Mouse (Mus musculus): Measurements from ENCODE around the gene Kpna7.
"Not testable (repeated sequence)": the region's sequence is repeated elsewhere in the genome, so short reads cannot be mapped to it uniquely, and the experiment has no call there.

Gene Kpna7

DNA sequence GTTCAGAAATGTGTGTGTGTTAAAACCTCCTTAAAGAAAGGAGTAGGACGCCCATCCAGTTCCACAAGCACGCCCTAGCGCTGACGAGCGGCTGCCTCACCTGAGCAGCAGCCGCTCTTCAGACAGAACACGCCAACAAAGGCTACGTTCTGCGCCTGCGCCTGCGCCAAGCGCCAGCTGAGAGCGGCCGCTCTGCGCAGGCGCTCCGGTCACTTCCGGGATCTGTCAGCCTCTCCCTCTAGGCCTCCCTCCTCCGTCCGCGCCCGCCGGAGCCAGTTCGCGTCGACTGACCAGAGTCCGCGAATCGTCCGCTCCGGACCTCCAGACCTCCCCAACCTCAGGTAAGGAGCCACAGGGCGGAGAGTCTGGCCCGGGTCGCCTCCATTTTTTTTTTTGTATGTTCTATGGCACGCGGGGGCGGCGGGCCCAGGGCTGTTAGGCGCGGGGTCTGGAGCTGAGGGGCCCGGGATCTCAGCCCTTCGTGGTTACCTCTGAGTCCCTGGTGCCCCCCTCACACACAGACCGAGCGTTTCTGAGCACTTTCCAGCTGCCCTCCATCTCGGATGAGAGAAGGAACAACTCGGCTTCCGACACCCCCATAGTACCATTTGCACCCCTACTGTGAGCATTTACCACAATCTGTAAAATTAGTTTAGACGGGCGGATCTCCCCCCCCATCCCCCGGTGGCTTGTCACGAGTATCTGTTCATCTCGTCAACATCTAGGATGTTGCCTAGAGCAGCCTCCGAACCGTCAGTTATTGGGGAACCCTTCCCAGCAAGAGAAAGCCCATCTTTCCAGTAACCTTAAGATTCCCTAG, at the start of gene Kpna7, which contains the start of gene Arpc1a:
Gene Kpna7, minus strand, starts transcription at position 399 of the 820 bp plus-strand sequence.
Gene Arpc1a, plus strand, starts transcription at position 199 of the 820 bp plus-strand sequence.
- in situ Hi-C loops (cut with MboI, MseI): no loop called here

DNA sequence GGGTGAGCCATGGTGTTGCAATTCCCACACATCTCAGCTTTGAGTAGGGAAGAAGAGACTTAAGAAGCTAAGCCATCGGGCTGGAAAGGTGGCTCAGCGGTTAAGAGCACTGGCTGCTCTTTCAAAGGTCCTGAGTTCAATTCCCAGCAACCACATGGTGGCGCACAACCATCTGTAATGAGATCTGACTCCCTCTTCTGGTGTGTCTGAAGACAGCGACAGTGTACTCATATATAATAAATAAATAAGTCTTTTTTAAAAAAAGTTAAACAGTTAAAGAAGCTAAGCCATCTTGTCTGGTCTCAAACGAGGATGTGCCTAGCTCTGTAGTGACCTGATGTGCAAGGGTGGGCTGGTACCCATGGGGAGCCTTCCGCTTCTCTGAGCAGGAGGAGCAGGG, 49.4 kb upstream of the Kpna7 start:
- in situ Hi-C loops (cut with MboI, MseI): not testable (repeated sequence)

DNA sequence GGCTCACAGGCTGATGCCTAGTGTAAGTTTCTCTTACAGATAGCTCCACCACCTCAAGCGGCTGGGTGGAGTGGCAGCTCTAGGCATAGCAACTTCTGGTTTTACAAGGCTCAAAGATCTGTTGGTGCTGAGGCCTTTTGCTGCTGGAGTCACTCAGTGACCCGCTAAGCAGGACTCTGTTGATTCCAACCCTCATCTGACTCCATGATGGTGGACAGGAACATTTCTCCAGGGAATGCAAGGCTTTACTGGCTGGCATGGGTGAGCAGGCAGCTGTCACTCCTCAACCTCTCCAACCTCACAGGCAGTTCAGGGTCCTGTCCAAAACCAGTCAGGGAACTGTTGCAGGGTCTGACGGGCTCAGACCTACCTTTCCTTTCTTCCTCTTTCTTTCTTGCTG, 47.2 kb upstream of the Kpna7 start:
- in situ Hi-C loops (cut with MboI, MseI): no loop called here

DNA sequence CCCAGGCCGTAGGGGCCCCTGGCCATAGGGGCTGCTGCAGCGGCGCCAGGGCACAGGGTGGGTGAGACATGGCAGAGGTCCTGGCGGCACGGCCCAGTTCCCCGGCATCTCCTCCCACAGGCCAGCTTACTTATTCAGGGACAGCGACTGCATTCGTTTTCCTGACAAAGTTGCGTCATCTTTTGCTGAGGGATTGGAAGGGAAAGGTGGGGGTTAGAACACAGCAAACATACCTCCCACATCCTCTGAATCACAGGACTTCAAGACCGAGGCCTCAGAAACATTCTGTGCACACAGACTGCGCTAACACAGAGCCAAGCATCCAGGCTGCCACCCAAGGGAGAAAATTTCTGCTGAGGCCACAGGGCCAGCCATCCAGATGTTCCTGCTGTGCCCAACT, 46.4 kb upstream of the Kpna7 start:
- in situ Hi-C loops (cut with MboI, MseI): no loop called here

DNA sequence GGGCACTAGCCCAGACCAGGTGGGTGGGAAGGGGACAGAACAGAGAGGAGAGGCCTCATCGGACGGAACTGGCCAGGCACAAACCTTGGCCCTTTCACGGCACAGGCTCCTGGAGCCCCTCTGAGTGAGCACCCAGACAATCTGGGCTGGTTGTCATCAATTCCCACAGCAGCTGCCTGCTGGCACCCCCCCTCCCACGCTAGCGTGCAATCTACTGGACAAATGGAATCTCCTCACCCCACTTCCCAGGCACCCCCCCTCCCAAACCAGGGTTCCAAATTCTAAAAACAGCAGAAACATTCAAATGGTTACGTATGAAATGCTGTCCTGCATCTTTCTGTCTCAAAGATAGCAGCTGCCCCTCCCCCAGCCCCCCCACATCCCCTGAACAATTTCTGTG, 45.9 kb upstream of the Kpna7 start:
- in situ Hi-C loops (cut with MboI, MseI): not testable (repeated sequence)

DNA sequence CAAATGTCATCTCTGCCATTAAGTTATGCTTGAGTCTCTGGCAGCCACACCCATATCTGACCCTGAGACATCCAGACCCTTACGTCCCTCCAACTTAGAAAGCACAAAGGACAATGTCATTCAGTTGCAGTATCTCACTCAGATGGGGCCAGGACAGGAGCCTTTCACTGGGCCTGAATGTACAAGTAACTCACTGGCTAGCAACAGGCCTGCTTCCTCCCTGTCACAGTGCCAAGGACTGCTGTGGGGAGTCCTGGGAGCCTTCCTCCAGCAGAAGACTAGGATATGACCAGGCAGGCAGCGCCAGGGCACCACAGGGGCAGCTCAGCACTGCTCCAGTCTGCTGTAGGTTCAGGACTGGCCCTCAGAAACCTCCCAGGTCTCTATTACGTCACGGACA, 45.3 kb upstream of the Kpna7 start:
- in situ Hi-C loops (cut with MboI, MseI): no loop called here

DNA sequence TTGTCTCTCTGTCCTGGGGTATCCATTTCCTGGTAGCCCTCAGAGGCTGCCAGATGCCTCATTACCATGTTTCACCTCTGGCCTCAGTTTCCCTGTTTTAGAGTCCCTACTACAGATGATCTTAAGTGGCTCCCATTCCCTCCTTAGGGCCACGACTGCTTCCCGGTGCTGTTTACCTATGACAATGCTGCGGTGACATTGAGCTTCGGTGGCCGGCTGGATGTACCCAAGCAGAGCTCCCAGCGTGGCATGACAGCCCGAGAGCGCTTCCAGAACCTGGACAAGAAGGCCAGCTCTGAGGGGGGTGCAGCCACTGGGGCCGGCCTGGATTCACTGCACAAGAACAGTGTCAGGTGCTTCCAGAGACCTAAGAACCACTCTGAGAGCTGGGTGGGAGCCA, 42.8 kb upstream of the Kpna7 start:
- in situ Hi-C loops (cut with MboI, MseI): no loop called here

DNA sequence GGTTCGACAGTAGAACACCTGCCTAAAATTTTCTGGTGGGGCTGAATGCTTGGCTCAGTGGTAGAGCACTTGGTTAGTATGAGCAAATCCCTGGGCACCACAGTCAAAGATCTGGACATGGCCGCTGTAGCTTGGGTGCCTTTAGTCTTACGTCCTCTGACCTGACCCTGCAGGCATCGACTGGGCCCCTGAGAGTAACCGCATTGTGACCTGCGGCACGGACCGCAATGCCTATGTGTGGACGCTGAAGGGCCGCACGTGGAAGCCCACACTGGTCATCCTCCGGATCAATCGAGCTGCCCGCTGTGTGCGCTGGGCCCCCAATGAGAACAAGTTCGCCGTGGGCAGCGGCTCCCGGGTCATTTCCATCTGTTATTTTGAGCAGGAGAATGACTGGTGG, 39.6 kb upstream of the Kpna7 start:
- in situ Hi-C loops (cut with MboI, MseI): no loop called here

DNA sequence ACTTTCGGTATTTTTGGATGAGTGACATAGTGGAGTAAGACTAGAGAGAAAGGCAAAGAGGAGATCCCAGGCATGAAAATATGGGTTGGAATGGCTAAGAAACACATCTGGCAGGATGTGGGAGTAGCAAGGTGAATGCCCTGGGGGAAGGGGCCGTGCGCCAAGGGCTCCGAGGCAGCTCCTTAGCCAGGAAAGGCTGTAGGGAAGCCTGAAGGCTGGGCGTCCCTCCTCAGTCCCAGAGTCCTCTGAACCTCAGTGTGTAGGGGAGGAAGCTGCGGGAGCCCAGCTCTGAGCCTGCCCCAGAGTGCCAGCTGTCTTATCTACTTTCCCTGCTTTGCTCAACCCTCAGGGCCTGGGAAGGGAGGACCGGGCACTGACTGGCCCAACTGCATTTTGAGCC, 37.1 kb upstream of the Kpna7 start:
- in situ Hi-C loops (cut with MboI, MseI): no loop called here

DNA sequence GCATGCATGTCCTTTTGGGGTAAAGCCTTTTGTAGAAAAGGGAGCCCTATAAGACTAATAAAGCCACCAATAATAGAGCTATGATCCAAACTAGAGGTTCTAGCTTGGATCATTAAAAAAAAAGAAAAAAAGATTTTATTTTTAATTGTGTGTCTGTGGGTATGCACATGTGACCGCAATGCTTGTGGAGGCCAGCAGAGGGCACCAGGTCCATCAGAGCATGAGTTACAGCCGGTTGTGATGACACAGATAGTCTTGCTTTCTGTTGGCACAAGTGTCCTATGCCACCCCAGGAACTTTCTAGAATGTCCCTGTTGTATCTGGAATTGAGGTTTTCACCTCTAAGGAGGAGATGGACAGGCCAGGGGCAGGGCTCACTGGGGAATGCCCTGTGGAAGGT, 35.6 kb upstream of the Kpna7 start:
- in situ Hi-C loops (cut with MboI, MseI): no loop called here

DNA sequence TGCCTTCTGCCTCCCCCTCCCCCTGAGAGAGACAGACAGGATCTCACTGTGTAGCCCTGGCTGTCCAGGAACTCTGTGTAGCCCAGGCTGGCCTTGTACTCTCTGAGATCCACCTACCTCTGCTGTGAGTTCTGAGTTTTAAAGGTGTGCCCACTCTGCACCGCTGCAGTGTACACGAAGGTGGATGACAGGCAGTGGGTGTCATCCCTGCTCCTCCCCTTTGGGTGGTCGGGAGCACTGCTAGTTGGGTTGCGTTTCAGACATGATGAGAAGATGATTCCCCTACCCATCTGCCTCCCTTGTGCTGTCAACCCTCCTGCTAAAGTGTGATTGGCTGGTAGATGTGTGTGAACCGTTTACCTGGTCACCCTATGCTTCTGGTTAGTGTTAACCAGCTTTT, 34.6 kb upstream of the Kpna7 start:
- in situ Hi-C loops (cut with MboI, MseI): no loop called here

DNA sequence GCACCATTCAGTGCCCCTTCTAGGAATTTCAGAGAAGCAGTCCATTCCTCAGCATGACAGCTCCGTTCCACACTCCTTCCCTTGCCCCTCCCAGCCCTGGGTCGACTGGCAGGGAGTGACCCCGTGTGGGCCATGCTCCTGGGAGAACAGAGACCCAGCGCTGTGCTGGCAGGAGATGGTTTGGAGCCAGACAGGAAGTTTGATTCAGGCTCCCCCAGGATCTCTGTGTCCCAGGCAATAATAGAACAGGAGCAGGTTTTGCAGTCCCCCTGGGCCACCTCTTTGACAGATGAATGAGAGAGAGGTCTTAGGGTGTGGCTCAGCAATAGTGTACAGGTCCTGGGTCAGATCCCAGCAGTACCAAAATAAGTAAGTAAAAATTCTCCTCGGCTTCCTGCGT, 34.2 kb upstream of the Kpna7 start:
- in situ Hi-C loops (cut with MboI, MseI): no loop called here

DNA sequence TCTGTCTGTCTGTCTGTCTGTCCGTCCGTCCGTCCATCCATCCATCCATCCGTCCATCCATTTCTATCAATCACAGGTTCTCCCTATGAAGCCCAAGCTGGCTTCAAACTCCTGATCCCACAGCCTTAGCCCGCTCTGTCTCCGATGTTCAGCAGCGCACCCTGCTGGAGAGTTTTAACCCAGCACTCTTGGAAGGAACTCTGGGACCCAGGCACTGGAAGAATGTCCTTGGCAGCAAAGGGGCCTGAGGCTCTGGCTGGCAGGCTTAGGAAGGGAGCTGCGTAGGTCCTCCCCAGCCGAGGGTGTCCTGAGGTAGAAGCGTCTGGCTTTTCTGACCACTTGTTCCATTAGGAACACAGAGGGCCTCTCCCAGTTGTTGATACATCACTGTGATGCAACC, 33.1 kb upstream of the Kpna7 start:
- in situ Hi-C loops (cut with MboI, MseI): no loop called here

DNA sequence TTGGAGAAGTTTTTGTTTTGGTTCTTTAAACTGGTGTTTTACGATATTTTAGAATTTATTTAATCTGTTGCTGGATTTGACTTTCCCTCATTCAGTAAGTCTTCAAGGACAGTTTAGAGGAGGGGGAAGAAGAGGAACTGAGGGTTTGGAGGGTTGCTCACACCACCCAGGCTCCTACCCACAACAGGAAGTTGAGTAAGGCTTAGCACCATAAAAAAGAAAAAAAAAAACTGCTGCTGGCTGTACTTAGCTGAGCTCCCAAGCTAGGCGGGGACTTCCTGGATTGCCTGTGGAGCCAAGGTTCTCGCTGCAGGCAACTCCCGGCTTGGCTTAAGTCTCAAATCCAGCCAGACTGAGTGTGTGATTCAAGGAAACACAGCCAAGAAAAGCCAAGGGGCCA, 32.5 kb upstream of the Kpna7 start:
- in situ Hi-C loops (cut with MboI, MseI): no loop called here

DNA sequence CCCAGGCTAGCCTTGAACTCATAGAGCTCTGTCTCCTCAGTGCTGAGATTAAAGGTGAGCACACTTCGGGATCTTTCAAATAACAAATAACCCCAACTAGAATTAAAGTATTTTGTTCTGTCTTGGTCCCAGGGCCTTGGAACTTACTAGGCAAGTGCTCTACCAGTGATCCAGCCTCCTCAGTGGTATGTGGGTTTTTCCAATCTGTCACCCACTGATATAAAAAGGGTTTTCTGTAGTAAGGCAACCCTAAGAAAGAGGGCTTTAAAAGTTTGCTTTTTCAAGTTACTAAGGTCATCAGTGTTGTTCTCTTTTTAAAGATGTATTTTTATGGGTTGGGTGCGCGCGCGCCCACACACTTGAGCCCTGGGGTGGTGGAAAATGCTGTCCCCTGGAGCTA, 31.9 kb upstream of the Kpna7 start:
- in situ Hi-C loops (cut with MboI, MseI): no loop called here

DNA sequence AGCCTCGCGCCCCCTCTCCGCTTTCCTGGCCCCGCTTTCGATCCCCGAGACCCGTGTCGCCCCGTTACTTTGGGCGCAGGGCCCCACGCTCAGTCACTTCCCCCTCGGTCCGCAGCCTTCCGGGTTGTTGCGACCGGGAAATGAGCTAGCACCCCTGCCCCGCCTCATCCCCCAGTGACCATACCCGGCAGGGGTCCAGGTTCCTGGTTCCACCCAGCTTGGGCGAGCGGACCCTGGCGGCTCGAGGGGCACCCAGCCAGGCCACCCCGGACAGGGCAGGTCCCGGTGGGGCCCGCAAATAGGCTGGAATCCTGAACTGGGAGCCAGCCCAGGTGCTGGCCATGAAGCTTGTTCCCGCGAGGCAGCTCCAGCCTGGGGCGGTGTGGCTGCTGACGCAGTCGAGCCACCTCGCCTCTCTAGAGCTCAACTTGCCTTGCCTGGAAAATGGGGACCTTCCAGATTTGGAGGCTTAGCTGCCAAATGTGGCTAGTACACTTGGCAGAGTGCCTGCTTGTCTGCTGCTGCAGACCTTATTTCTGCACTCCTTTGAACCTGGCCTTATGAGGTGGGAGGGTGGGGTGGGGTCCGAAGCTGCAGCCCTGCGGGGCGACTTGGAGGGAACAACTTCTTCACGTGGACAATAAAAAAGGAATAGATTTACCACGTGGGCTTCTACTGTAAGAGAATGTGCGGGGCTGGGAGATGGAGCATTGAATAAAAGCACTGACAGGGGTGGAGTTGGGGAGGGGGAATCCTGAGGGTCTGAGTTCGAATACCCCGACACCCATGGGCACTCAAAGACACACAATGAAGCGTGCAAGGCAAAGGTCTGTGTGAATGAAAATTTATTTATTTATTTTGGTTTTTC, 31.0 kb upstream of the Kpna7 start:
- in situ Hi-C loops (cut with MboI, MseI): no loop called here

DNA sequence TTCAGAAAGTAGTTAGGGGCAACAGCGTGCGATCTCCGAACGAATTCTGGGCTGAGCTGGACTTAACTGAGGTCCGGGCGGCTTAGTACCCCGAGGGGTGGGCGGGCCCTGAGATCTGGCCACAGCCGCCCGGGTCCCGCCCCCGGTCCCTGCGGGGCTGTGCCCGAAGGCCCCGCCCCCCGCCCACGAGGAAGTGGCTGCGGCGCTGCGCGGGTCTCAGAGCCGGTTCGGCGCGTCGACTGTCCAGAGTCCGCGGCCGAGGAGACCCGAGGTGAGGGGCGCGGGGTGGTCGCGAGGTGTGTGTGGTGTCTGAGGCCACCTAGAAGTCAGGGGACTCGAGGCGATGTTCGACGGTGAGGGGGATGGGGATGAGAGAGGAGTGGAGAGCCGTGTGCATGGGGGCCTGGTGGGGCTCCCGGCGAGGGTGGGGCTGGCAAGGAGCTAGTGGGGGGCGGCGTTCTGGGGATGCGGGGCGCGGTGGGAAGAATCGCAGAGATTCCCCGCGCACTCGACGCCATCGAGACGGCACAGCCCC, 30.3 kb upstream of the Kpna7 start, which contains the start of gene Arpc1b:
Gene Arpc1b, plus strand, starts transcription at position 145 of the 535 bp plus-strand sequence.
- in situ Hi-C loops (cut with MboI, MseI): no loop called here

DNA sequence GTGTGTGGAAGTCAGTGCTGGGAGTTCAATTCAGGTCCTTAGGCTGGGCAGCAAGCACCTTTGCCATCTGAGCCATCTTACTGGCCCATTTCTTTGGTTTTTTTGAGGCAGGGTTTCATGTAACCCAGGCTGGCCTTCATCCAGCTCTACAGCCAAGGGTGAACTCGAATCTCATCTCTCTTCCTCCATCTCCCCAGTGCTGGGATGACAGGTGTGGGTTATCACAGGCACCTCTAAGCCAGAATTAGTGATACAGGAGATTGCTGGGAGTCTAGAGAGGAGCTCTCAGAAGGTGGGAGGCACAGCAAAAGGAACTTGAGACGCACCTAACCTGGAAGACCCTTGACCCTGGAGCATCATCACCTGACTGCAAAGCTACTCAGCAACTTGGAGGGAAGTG, 29.6 kb upstream of the Kpna7 start:
- in situ Hi-C loops (cut with MboI, MseI): no loop called here

DNA sequence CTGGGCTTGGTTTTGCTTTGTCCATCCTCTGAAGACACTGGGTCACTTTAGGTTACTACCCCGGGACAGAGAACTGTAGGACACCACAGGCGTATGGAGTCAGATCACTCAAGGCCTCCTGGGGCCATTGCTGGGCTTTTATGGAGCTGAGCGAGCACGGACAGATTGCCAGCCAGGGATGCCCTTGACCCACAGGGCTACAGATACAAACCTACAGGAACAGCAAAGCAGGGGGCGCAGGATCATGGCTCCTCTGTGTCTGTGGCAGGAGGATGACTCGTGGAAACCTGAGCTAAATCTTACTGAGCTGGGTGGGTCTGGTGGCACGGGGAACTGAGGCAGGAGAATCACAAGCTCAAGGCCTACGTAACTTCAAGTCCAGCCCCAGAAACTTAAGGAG, 28.7 kb upstream of the Kpna7 start:
- in situ Hi-C loops (cut with MboI, MseI): no loop called here

DNA sequence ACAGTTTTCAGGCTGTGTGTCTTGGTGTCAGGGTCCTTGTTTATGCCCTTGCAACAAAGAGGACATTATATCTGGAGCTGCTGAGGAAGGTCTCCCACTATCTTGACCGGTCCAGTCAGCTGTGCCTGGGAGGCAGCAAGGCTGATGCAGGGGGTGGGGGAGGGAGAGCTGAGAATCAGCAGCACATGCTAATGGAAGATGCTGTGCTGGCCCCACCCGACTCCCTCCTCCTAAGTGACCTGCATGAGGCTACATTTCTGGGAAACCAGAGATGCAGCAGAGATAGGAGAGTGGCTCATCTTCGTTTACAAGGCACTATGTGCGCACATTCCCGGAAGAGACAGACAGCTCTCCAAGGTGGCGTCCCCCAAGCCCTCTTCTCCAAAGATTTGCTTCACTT, 26.6 kb upstream of the Kpna7 start:
- in situ Hi-C loops (cut with MboI, MseI): no loop called here

DNA sequence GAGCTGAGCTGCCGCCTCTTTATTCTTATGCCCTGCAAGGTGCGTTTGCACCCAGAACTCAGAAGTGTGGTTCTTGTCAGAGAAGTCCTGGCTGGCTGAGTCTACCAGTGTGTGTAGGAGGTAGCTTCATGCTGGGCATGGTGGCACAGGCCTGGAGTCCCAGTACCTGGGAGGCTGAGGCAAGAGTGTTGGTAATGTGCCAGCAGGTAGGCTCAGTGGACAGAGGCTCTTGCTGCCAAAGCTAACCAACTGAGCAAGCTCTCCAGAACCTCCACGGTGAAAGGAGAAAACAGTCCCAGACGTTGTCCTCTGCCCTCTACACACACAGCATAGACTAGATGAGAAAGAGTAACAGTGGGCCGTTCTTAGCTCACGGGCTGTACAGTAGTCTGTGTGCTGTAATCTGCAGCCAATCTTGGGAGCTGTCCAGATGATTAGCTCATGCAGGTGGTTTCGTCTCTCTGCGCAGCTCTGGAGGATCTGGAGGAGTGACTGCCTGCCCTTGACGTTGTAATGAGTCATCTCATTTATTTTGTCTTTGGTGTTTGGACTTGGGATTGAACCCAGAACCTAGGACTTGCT, 22.0 kb upstream of the Kpna7 start:
- in situ Hi-C loops (cut with MboI, MseI): no loop called here

DNA sequence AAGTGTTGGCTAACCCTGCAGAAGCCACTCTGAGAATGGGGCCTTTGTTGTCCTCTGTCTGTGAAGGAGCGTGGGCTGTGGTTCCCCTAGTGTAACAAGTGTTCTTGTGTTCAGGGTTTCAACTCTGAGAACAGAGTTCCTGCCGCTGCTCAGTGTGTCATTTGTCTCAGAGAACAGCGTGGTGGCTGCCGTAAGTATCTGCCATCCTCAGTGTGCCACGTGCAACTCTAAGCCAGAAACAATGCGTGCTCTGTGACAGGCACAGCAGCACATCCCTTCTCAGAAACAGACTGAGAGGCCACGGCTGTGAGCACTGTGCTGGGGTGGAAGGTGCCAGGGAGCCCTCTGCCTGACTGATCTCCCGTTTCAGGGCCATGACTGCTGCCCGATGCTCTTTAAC, 20.5 kb upstream of the Kpna7 start:
- in situ Hi-C loops (cut with MboI, MseI): no loop called here

All from T-helper 2 cell (primary cell).